Mouse (Mus musculus): Measurements from ENCODE around the gene Cd209f. TPM values are rescaled to one million over a fixed set of nuclear protein-coding genes. Genes with fewer than 3 reads are reported as not detected.
"Not testable (repeated sequence)": the region's sequence is repeated elsewhere in the genome, so short reads cannot be mapped to it uniquely, and the experiment has no call there.

The Cd209f gene
- not detected in 2 replicates for polyA plus RNA-seq (2015; fragmentation: Nextera tagmentation; extraction: Ambion mirVana)

GRCm38 (mm10) chr8:4105735-4106134 lies at the start of gene Cd209f:
Cd209f (minus strand) TSS chr8:4105835.
- not testable (repeated sequence) for H3K4me2 ChIP-seq; H3K36me3 ChIP-seq; H3K9ac ChIP-seq; H3K4me3 ChIP-seq; H3K27me3 ChIP-seq (replicated peaks); H3K9me3 ChIP-seq; ATAC-seq (ENCODE audit: extremely low read depth, insufficient number of reproducible peaks, low FRiP score, low TSS enrichment); H3K27ac ChIP-seq (replicated peaks); H3K4me1 ChIP-seq
- WGBS = 63% methylated on average over 2 of the region's 2 CpGs

GRCm38 (mm10) chr8:4154878-4155277 lies 49.2 kb upstream of the Cd209f start:
- Histone ChIP-seq H3K4me1 (no peaks in the 10 kb centered on the region), H3K4me3 (no peak overlapping the region), H3K9ac (no peak overlapping the region), H3K27me3 (replicated peaks) (no peaks in the 10 kb centered on the region), H3K9me3 (peaks cover 12% of the 10 kb centered on the region), H3K36me3 (no peaks in the 10 kb centered on the region), H3K27ac (replicated peaks) (no peak overlapping the region), H3K4me2 (no peak overlapping the region)
- no peak for ATAC-seq (ENCODE audit: extremely low read depth, insufficient number of reproducible peaks, low FRiP score, low TSS enrichment)

GRCm38 (mm10) chr8:4147272-4147671 lies 41.6 kb upstream of the Cd209f start:
- Histone ChIP-seq H3K27me3 (replicated peaks) (no peaks in the 10 kb centered on the region), H3K4me1 (no peaks in the 10 kb centered on the region), H3K27ac (replicated peaks) (no peak overlapping the region), H3K4me2 (no peak overlapping the region), H3K4me3 (no peak overlapping the region), H3K9me3 (peaks cover 12% of the 10 kb centered on the region), H3K36me3 (no peaks in the 10 kb centered on the region), H3K9ac (no peak overlapping the region)
- no peak for ATAC-seq (ENCODE audit: extremely low read depth, insufficient number of reproducible peaks, low FRiP score, low TSS enrichment)
- WGBS = 20% methylated on average over 1 of the region's 1 CpGs

- Histone ChIP-seq H3K4me2 (no peak overlapping the region), H3K9me3 (no peaks in the 10 kb centered on the region), H3K4me3 (no peak overlapping the region), H3K27me3 (replicated peaks) (peaks cover 18% of the 10 kb centered on the region), H3K9ac (no peak overlapping the region), H3K27ac (replicated peaks) (no peak overlapping the region), H3K4me1 (no peaks in the 10 kb centered on the region), H3K36me3 (no peaks in the 10 kb centered on the region)
- WGBS = 60% methylated on average over 3 of the region's 3 CpGs
- ATAC-seq (ENCODE audit: extremely low read depth, insufficient number of reproducible peaks, low FRiP score, low TSS enrichment) = no peak
These were observed 36.1 kb upstream of the Cd209f start for GRCm38 (mm10) chr8:4141721-4142120.

GRCm38 (mm10) chr8:4139660-4140646 lies 34.3 kb upstream of the Cd209f start:
- 12% methylated on average over 12 of the region's 12 CpGs for WGBS
- Histone ChIP-seq H3K4me1 (no peaks in the 10 kb centered on the region), H3K27ac (replicated peaks) (no peak overlapping the region), H3K9ac (no peak overlapping the region), H3K4me3 (no peak overlapping the region), H3K9me3 (no peaks in the 10 kb centered on the region), H3K4me2 (no peak overlapping the region), H3K27me3 (replicated peaks) (peaks cover 18% of the 10 kb centered on the region), H3K36me3 (no peaks in the 10 kb centered on the region)
- no peak for ATAC-seq (ENCODE audit: extremely low read depth, insufficient number of reproducible peaks, low FRiP score, low TSS enrichment)

GRCm38 (mm10) chr8:4133798-4134197 lies 28.2 kb upstream of the Cd209f start, which contains the start of gene Cd209g:
Cd209g (plus strand) TSS chr8:4134098.
- no peak within 1 kb of the TSS for H3K27ac ChIP-seq (replicated peaks)
- H3K9ac ChIP-seq = no peak within 1 kb of the TSS
- no peak for ATAC-seq (ENCODE audit: extremely low read depth, insufficient number of reproducible peaks, low FRiP score, low TSS enrichment)
- no peaks in the 10 kb centered on the region for H3K9me3 ChIP-seq
- peaks cover 9% of the 10 kb centered on the region; the same call in 1 of the 2 replicates for H3K27me3 ChIP-seq (replicated peaks)
- H3K4me2 ChIP-seq = no peak within 1 kb of the TSS
- no peak within 1 kb of the TSS for H3K4me3 ChIP-seq
- WGBS = 84% methylated on average over 10 of the region's 10 CpGs
- H3K4me1 ChIP-seq = no peaks in the 10 kb centered on the region
- H3K36me3 ChIP-seq = no peaks in the 10 kb centered on the region

- not testable (repeated sequence) for ATAC-seq (ENCODE audit: extremely low read depth, insufficient number of reproducible peaks, low FRiP score, low TSS enrichment)
These were observed 17.1 kb downstream of the Cd209f start for GRCm38 (mm10) chr8:4088514-4088913.

GRCm38 (mm10) chr8:4087180-4087722 lies 18.4 kb downstream of the Cd209f start:
- not testable (repeated sequence) for ATAC-seq (ENCODE audit: extremely low read depth, insufficient number of reproducible peaks, low FRiP score, low TSS enrichment); H3K36me3 ChIP-seq; H3K27me3 ChIP-seq (replicated peaks); H3K27ac ChIP-seq (replicated peaks); H3K9me3 ChIP-seq; H3K9ac ChIP-seq; H3K4me2 ChIP-seq; H3K4me1 ChIP-seq
- 31% methylated on average over 33 of the region's 33 CpGs for WGBS
- H3K4me3 ChIP-seq = peak overlapping the region; percentile 11

More at GRCm38 (mm10) chr8:4088514-4088913, 17.1 kb downstream of the Cd209f start:
- H3K4me3 ChIP-seq; H3K27ac ChIP-seq (replicated peaks); H3K9ac ChIP-seq; H3K36me3 ChIP-seq; H3K9me3 ChIP-seq; H3K4me2 ChIP-seq; H3K4me1 ChIP-seq; H3K27me3 ChIP-seq (replicated peaks): not testable (repeated sequence)
- WGBS = 75% methylated on average over 3 of the region's 3 CpGs

Other genes with a start within 250 kb of the Cd209f start
- gene Cd209d, start 227.3 kb downstream of the Cd209f start, polyA plus RNA-seq (2015; fragmentation: Nextera tagmentation; extraction: Ambion mirVana) = not detected in 2 replicates
- not detected in 2 replicates for gene Cd209b, start 179.0 kb downstream of the Cd209f start, polyA plus RNA-seq (2015; fragmentation: Nextera tagmentation; extraction: Ambion mirVana)
- gene Cd209c, start 151.1 kb downstream of the Cd209f start, polyA plus RNA-seq (2015; fragmentation: Nextera tagmentation; extraction: Ambion mirVana) = 0.14 and 0.19 TPM in 2 replicates
- gene Cd209g, start 28.3 kb upstream of the Cd209f start, polyA plus RNA-seq (2015; fragmentation: Nextera tagmentation; extraction: Ambion mirVana) = not detected in 2 replicates
- gene Evi5l, start 60.7 kb upstream of the Cd209f start, polyA plus RNA-seq (2015; fragmentation: Nextera tagmentation; extraction: Ambion mirVana) = 14.3 and 15.3 TPM in 2 replicates
- 0.72 and 0.87 TPM in 2 replicates for gene Prr36, start 111.6 kb upstream of the Cd209f start, polyA plus RNA-seq (2015; fragmentation: Nextera tagmentation; extraction: Ambion mirVana)
- gene Lrrc8e, start 121.0 kb upstream of the Cd209f start, polyA plus RNA-seq (2015; fragmentation: Nextera tagmentation; extraction: Ambion mirVana) = 0.06 TPM in 1 of 2 replicates, not detected in the other
- 18.8 and 22.8 TPM in 2 replicates for gene Map2k7, start 132.9 kb upstream of the Cd209f start, polyA plus RNA-seq (2015; fragmentation: Nextera tagmentation; extraction: Ambion mirVana)
- gene Gm49320, start 133.0 kb upstream of the Cd209f start, polyA plus RNA-seq (2015; fragmentation: Nextera tagmentation; extraction: Ambion mirVana) = 0.52 TPM in 1 of 2 replicates, not detected in the other
- 2.2 and 2.5 TPM in 2 replicates for gene Tgfbr3l, start 142.4 kb upstream of the Cd209f start, polyA plus RNA-seq (2015; fragmentation: Nextera tagmentation; extraction: Ambion mirVana)
- 39.5 and 42.8 TPM in 2 replicates for gene Snapc2, start 147.2 kb upstream of the Cd209f start, polyA plus RNA-seq (2015; fragmentation: Nextera tagmentation; extraction: Ambion mirVana)
- 35.1 and 38.4 TPM in 2 replicates for gene Ctxn1, start 153.4 kb upstream of the Cd209f start, polyA plus RNA-seq (2015; fragmentation: Nextera tagmentation; extraction: Ambion mirVana)
- gene Timm44, start 170.1 kb upstream of the Cd209f start, polyA plus RNA-seq (2015; fragmentation: Nextera tagmentation; extraction: Ambion mirVana) = 54.4 and 54.9 TPM in 2 replicates
- 11.5 and 14.6 TPM in 2 replicates for gene Ccl25, start 219.4 kb upstream of the Cd209f start, polyA plus RNA-seq (2015; fragmentation: Nextera tagmentation; extraction: Ambion mirVana)
- gene Elavl1, start 219.6 kb upstream of the Cd209f start, polyA plus RNA-seq (2015; fragmentation: Nextera tagmentation; extraction: Ambion mirVana) = 162 and 163 TPM in 2 replicates

Measured in heart, embryonic 13.5 days (tissue).